Mouse (Mus musculus): Measurements from ENCODE around the gene Srebf1.

Gene Srebf1

GRCm38 (mm10) chr11:60232441-60233058, 10.2 kb upstream of the Srebf1 start:
- DNase-seq, result peak; percentile 73

DNA sequence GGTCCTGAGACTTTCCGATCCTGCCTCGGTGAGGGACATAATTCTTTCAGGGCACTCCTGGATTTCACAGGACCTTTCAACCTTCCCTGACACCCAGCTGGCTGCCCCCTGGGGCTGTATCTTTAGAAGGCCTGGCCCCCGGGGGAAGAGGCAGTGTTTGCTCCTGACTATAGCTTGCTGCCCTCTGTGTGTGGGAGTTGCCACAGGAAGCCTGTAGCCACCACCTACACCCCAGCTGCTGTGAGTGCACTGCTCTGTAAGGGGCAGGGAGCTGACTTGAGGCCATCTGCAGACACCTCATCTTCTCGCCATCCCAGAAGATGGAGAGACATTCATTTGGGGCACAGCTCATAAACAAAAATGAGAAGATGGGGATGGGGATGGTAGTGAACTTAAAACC, 9.6 kb upstream of the Srebf1 start:
- DNase-seq, result peak; percentile 78

DNA sequence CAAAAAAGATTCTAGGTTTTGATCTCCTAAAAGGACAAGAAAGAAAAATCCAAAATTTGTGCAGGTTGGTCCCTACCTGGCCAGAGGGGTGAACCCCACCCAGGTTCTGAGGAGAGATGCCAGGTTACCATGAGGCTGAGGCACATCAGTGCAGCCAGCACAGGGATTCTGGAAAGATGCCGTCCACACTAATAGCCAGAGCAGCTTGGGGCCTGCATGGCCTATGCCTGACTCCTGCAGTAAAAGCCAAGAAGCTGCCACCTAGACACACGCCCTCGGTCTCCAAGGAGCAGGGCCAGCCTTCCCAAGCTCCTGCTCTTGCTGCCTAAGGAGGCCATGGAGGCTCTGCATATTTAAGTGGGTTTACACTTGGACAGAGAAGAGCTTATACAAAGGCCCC, 8.9 kb upstream of the Srebf1 start:
- DNase-seq, result no peak

DNA sequence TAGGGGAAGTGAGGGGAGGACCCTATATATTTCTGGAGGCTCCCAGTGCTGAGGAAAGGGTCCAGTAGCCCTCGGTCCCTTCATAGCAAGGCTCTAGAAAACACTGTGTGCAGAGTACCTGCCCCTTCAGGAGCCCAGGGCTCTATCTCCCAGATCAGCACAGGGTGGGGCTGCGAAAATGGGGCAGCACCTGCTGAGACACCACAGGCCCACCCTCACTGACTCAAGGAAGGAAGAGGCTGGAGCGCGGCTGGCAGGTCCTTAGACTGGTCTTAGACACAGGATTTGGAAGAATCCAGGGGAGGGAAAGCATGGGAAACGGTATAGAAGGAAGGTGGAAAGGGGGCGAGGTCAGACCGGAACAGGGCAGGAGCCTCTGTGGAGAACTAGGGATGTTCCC, 8.1 kb upstream of the Srebf1 start:
- peak; percentile 83 for DNase-seq

DNA sequence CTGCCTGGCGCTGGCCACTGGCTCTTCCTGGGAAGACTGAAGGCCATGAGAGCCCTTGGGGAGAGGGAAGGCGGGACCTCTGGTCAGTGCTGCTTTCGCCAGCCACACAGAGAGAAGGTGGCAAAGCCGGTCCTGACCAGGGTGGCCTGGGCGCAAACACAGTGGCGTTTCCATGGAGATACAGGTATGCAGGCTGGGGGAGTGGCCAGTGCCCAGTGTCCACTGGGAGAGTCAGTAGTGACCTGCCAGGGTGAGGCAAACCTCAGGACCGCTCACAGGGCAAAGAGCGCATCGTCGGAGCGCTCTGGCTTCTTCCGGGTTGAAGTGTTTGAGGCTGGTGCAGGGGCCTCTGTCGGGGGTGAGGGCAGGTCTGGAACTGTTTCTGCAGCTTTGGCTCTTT, 7.4 kb upstream of the Srebf1 start:
- no peak for DNase-seq

DNA sequence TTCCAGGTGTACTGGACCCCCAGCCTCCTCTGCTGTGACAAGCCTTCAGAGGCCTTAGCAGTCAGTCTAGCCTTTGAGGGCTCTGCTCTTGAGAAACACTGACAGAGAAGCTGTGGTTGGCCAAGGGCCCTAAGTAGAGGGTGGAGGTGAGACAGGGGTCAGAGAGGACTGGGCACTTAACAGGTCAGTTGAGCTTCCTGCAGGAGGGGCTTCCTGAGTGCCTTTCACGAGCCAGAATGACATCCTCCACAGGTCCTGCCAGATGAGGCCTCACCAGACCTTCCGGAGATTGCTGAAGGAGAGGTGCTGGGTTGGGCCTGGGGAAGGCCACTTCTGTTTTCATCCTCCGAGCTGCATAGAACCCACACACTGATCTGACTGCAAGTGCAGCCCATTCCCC, 6.1 kb upstream of the Srebf1 start:
- no peak for DNase-seq

DNA sequence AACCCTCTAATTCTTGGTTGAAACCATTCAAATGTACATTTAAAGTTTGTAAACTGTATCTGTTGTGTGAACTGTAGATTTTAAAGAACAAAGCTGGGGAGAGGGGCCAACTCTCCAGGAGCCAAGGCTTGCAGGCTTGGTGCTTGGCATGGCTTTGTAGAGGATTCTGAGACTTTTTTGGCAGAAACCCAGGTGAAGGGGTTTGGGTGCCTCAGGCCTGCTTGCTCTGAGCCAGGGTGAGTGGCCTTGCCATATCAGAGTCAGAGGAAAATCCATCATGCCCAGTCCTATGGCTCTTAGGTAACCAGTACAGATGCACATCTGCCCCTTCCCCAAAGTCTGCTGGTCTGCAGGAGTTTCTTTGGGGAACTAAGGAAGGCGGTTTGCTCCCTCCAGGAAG, 3.5 kb upstream of the Srebf1 start:
- no peak for DNase-seq

DNA sequence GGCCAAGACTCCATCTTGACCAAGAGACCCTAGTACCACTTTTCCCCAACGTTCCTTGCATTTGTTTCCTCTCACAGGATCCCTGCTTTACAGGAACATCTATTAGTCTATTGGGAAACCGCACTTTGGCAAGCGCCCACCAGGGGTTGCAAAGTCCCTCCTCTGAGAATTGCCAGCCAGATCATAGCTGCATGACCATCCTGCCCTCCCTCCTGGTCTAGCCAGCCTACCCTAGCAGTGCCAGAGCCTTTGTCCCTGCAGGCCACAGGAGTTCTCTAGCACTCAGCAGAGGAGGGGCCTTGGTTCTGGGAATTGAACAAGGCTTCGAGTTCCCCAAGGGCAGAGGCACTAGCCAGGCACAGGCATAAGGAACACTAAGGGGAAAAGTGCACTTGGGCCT, 2.3 kb upstream of the Srebf1 start:
- DNase-seq, result peak; percentile 72

DNA sequence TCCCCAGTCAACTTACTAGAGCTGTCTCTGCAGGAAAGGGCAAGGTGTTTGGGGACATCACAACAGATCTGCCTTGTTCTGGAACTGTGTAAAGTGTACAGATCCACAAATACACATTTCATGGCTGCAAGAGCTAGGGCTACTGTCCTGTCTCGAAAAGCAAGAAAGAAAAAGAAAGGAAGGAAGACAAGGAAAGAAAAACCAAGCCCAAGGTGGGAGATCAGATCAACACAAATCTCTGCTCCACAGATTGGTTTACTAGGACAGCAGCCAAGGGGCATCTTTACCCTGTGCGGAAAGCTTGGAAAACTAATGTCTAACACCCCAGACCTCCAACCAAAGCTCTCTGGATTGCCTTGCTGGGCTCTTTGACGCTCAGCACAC, 304 bp downstream of the Srebf1 start:
- DNase-seq, result no peak

DNA sequence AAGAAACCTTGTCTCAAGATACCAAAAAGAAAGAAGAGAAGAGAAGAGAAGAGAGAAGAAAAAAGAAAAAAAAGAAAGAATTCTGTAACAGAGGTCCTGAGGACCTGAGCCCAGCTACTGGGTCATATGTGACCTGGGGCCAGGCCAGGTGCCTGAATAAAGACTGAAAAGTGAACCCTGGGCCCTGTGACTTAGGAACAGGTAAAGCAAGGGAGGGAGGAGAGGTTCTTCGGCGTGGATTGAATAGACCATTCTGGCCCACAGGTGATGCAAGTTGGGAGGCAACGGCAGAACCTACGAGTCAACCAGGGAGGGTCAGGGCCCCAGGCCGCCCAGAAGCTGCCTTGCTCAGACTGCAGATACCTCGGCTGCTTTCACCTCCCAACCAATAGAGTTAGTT, 956 bp downstream of the Srebf1 start:
- no peak for DNase-seq

GRCm38 (mm10) chr11:60220291-60220804, 2.0 kb downstream of the Srebf1 start:
- DNase-seq, result peak; percentile 94

- no peak for DNase-seq
Observed at GRCm38 (mm10) chr11:60219609-60220008, 2.8 kb downstream of the Srebf1 start.

DNA sequence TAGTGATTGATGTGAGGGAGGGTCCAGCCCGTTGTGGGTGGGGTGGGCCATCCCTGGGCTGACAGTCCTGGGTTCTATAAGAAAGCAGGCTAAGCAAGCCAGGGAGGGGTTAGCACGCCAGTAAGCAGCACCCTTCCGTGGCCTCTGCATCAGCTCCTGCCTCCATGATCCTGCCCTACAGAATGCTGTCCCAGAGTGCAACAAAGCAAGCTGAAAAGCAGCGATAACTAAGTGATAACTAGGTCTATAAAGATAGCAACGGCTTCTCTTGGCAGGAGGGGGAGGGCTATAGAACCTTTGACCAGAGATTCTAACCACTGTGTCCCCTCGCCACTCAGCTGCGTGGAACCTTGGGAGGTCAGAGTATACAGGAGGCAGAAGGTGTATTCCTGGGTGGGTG, 4.9 kb downstream of the Srebf1 start:
- DNase-seq, result no peak

DNA sequence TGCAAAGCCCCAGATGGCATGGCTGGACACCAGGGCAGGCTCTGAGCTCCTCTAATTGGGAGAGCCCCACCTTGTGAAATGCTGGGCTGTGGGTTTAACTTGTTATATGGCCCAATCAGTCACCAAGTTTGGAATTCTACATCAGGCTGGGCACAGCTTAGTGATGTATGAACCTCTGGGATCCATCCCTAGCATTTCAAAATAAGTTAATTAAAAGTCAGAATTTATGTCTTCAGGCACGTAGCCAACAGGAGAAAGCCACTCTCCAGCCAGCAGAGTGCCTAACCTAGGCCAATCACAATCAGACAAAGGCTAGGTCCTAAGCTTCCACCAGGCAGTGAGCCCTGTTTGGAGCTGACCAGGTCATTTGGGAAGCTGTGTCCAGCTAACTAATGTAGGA, 5.7 kb downstream of the Srebf1 start:
- DNase-seq, result no peak

DNA sequence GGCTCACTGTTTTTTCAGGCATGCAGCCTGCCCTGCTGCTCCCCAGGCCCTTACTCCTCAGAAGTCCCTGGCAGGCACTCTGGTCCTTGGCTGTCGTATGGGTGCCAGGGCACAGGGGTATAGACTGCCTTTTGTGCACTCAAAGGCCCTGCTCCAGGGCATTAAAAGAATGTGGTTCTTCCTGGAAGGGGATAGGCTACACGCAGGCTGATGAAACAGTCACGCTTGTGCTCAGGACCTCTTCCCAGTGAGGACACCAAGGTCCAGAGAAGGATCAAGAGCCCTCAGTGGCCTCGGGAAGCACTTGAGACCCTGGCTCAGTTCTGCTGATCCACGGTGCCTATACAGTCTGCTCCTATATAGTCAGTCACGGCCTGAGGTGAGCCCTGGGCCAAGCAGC, 9.1 kb downstream of the Srebf1 start:
- no peak for DNase-seq

- DNase-seq, result no peak
Observed at GRCm38 (mm10) chr11:60211761-60212160, 10.6 kb downstream of the Srebf1 start.

DNA sequence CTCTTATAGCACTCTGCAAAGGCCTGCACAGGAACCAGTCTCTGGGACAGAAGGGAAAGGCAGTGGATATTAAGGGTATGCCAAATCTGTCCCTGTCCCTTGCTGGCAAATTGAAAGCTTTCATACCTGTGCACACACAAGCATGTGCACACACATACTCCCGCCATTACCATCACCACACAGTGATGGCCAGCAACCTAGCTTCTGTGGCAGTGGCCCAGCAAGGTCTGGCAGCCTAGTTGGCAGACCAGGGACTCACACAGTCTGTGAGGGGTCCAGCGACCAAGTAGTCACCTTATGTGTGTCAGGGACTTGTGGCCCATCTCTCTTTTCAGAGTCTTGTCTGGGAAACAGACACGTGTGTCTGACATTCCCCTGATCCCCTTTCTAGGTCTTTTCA, 11.2 kb downstream of the Srebf1 start:
- DNase-seq, result no peak

- DNase-seq, result peak; percentile 99
Observed at GRCm38 (mm10) chr11:60210305-60210724, 12.1 kb downstream of the Srebf1 start.

DNA sequence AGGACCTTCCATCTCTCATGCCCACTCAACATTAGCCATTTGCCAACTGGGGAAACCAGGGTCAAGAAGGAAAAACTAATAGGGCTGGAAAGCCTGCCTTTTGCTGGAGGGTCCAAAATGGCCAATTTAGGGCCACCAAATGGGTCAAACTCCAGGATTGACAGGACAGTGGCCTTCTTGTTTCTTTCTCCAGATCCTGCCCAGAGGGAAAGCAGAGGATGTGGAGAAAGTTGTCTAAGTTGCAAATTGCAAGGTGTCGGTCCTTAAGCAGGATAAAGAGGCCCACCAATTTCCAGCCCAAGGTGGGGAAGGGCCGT, 12.5 kb downstream of the Srebf1 start:
- no peak for DNase-seq

- DNase-seq, result peak; percentile 55
Observed at GRCm38 (mm10) chr11:60209217-60209932, 13.0 kb downstream of the Srebf1 start.

DNA sequence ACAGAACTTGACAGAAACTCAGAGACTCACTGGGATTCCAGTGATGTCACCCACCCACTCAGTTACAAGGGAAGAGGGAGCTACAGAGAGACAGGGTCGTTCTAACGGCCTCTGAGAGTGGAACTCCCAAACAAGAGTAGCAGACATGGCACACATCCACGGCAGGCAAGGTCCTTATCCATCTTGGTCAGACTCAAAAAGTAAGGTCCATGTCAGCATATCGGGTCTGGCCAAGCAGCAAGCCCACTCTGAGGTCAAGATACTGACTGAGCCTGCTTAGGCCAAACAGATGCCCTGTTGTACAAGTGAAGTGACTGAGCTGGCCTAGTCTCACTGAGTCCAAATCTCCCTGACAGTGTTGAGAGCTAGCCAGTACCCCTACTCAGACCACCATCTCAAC, 13.7 kb downstream of the Srebf1 start:
- DNase-seq, result no peak

DNA sequence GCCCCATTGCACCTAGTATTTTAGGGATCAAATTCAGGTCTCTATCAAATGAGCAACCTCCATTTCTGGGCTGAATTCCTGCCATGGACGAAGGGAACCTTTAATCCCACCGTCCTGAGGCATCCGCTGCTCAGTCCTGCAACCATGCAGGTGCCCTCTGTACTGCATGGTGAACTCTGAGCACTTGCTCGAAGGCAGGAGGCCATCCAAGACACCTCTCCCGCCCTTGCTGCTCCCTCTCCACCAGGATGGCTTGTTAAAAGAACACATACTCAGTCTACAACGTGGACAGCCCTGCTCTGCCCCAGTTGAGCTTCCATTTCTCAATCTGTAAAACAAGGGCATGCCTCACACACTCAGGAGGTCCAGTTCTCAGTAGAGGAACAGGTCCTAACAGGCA, 14.2 kb downstream of the Srebf1 start:
- no peak for DNase-seq

- DNase-seq, result no peak
Observed at GRCm38 (mm10) chr11:60206207-60206606, 16.2 kb downstream of the Srebf1 start.

DNA sequence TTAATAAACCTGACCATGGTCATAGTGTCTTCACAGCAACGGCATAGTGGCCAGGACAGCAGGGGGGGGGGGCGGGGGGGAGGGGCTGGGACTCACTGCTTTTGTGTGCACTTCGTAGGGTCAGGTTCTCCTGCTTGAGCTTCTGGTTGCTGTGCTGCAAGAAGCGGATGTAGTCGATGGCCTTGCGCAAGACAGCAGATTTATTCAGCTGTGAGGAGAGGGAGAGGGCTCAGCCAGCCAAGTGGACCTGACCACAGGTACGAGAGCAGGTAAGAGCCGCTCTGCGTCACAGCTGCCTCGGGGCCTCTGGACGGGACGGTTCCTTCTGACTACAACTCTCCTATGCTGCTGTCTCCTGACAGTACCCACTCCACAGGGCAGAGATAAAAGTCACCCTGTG, 17.4 kb downstream of the Srebf1 start:
- DNase-seq, result no peak

Data from thymus, postnatal 14 days (tissue).